Mouse (Mus musculus) heart, embryonic 16.5 days (tissue): Measurements from ENCODE around the gene Slc7a5. TPM values are rescaled to one million over a fixed set of nuclear protein-coding genes. Genes with fewer than 3 reads are reported as not detected.

Experiments
- ATAC-seq: fragments of 200-750 bp; cut with Nextera tagmentation; replicated peaks from 2 replicates; pipeline ENCODE4 v1.8.0; 2017; ENCODE audit warnings: moderate number of reproducible peaks; ENCODE audit not compliant: insufficient read depth, low FRiP score; ENCODE audit errors: extremely low read depth
- H3K27ac ChIP-seq: fragments of 300-500 bp; sonication (generic); 2 replicates; pipeline ENCODE4 v1.5.1; 2014; ENCODE audit warnings: mild to moderate bottlenecking, low read length, control low read depth, moderate library complexity
- H3K27me3 ChIP-seq: fragments of 300-500 bp; sonication (generic); 2 replicates; pipeline ENCODE4 v1.6.1; 2014; ENCODE audit warnings: low read length, mixed read lengths; ENCODE audit not compliant: control insufficient read depth, insufficient read depth
- H3K36me3 ChIP-seq: fragments of 300-500 bp; sonication (generic); 2 replicates; pipeline ENCODE4 v1.6.1; 2014; ENCODE audit not compliant: control insufficient read depth, insufficient read depth
- H3K4me1 ChIP-seq: fragments of 300-500 bp; sonication (generic); 2 replicates; pipeline ENCODE4 v1.6.1; 2014; ENCODE audit warnings: low read length, mixed read lengths; ENCODE audit not compliant: control insufficient read depth, insufficient read depth
- H3K4me2 ChIP-seq: fragments of 300-500 bp; sonication (generic); 2 replicates; pipeline ENCODE4 v1.6.1; 2014; ENCODE audit warnings: low read depth, mild to moderate bottlenecking, control low read depth, low read length
- H3K4me3 ChIP-seq: fragments of 300-500 bp; sonication (generic); 2 replicates; pipeline ENCODE4 v1.5.1; 2014; ENCODE audit warnings: mild to moderate bottlenecking, control low read depth, low read length
- H3K9ac ChIP-seq: fragments of 300-500 bp; sonication (generic); 2 replicates; pipeline ENCODE4 v1.6.1; 2014; ENCODE audit warnings: low read length, control low read depth
- H3K9me3 ChIP-seq: fragments of 300-500 bp; sonication (generic); replicated peaks from 2 replicates; pipeline ENCODE4 v1.6.1; 2016; ENCODE audit warnings: low read length; ENCODE audit not compliant: control insufficient read depth
- WGBS: fragments of 180-500 bp; shearing (Covaris S2); extraction: QIAGEN DNeasy Blood & Tissue Kit; methylation state at CpG from one replicate; pipeline ENCODE4 v1.1.7; 2014; 5-methylcytosine and 5-hydroxymethylcytosine counted together
- polyA plus RNA-seq: library from polyadenylated mRNA; unstranded; fragments of >200 nt; fragmentation: Nextera tagmentation; extraction: Ambion mirVana; gene quantifications from 2 replicates; pipeline ENCODE4 v1.2.1, GENCODE M21; 2015

Slc7a5 gene
- polyA plus RNA-seq, 1 experiment from 2014 or later, result 14.4 TPM

- Histone ChIP-seq H3K4me3 (no peak overlapping the region), H3K4me2 (no peak overlapping the region), H3K9me3 (no peaks in the 10 kb centered on the region), H3K9ac (no peak overlapping the region), H3K36me3 (no peaks in the 10 kb centered on the region), H3K4me1 (peaks cover 10% of the 10 kb centered on the region), H3K27ac (no peak overlapping the region), H3K27me3 (no peaks in the 10 kb centered on the region)
- 73% methylated on average over 6 of the region's 6 CpGs for whole genome bisulfite sequencing
- no peak for ATAC-seq
Observed at GRCm38 (mm10) chr8:121847987-121848386, 59.5 kb downstream of the Slc7a5 start.

GRCm38 (mm10) chr8:121847261-121847822, 60.2 kb downstream of the Slc7a5 start:
- Histone ChIP-seq H3K9ac (no peak overlapping the region), H3K27me3 (no peaks in the 10 kb centered on the region), H3K36me3 (no peaks in the 10 kb centered on the region), H3K9me3 (no peaks in the 10 kb centered on the region), H3K4me1 (peaks cover 7% of the 10 kb centered on the region), H3K4me3 (no peak overlapping the region), H3K4me2 (no peak overlapping the region), H3K27ac (no peak overlapping the region)
- ATAC-seq, result no peak
- WGBS, result 73% methylated on average over 10 of the region's 10 CpGs

- Histone ChIP-seq H3K4me2 (no peak overlapping the region), H3K27ac (no peak overlapping the region), H3K4me3 (no peak overlapping the region), H3K27me3 (no peaks in the 10 kb centered on the region), H3K9ac (no peak overlapping the region), H3K4me1 (peaks cover 5% of the 10 kb centered on the region; the same call in 1 of the 2 replicates), H3K36me3 (no peaks in the 10 kb centered on the region), H3K9me3 (no peaks in the 10 kb centered on the region)
- ATAC-seq, result no peak
Observed at GRCm38 (mm10) chr8:121846815-121847214, 60.7 kb downstream of the Slc7a5 start.

- no peak overlapping the region for H3K4me2 ChIP-seq
- no peak for ATAC-seq
- H3K36me3 ChIP-seq, result no peaks in the 10 kb centered on the region
- H3K4me1 ChIP-seq, result no peaks in the 10 kb centered on the region
- no peak overlapping the region for H3K4me3 ChIP-seq
- H3K9ac ChIP-seq, result no peak overlapping the region
- no peaks in the 10 kb centered on the region for H3K27me3 ChIP-seq
- 53% methylated on average over 6 of the region's 7 CpGs for whole genome bisulfite sequencing
- H3K9me3 ChIP-seq, result no peaks in the 10 kb centered on the region
- H3K27ac ChIP-seq, result no peak overlapping the region
Observed at GRCm38 (mm10) chr8:121844765-121845164, 62.7 kb downstream of the Slc7a5 start.

- Histone ChIP-seq H3K4me1 (no peaks in the 10 kb centered on the region), H3K9me3 (no peaks in the 10 kb centered on the region), H3K36me3 (no peaks in the 10 kb centered on the region), H3K27me3 (no peaks in the 10 kb centered on the region), H3K27ac (no peak overlapping the region), H3K9ac (no peak overlapping the region), H3K4me3 (no peak overlapping the region), H3K4me2 (no peak overlapping the region)
- 70% methylated on average over 3 of the region's 3 CpGs for WGBS
- no peak for ATAC-seq
Observed at GRCm38 (mm10) chr8:121843184-121843733, 64.2 kb downstream of the Slc7a5 start.

- WGBS, result 83% methylated on average over 8 of the region's 8 CpGs
- Histone ChIP-seq H3K9me3 (no peaks in the 10 kb centered on the region), H3K4me3 (no peak overlapping the region), H3K27ac (no peak overlapping the region), H3K4me2 (no peak overlapping the region), H3K9ac (no peak overlapping the region), H3K4me1 (no peaks in the 10 kb centered on the region), H3K27me3 (no peaks in the 10 kb centered on the region), H3K36me3 (no peaks in the 10 kb centered on the region)
- ATAC-seq, result no peak
Observed at GRCm38 (mm10) chr8:121842064-121842955, 65.2 kb downstream of the Slc7a5 start.

GRCm38 (mm10) chr8:121841242-121841641, 66.3 kb downstream of the Slc7a5 start:
- Histone ChIP-seq H3K36me3 (no peaks in the 10 kb centered on the region), H3K4me3 (no peak overlapping the region), H3K4me1 (no peaks in the 10 kb centered on the region), H3K9ac (no peak overlapping the region), H3K27me3 (no peaks in the 10 kb centered on the region), H3K4me2 (no peak overlapping the region), H3K9me3 (no peaks in the 10 kb centered on the region), H3K27ac (no peak overlapping the region)
- no peak for ATAC-seq
- WGBS, result 46% methylated on average over 8 of the region's 8 CpGs

GRCm38 (mm10) chr8:121832503-121832902, 75.0 kb downstream of the Slc7a5 start:
- H3K4me2 ChIP-seq, result no peak overlapping the region
- H3K4me3 ChIP-seq, result no peak overlapping the region
- H3K9ac ChIP-seq, result no peak overlapping the region
- ATAC-seq, result no peak
- H3K4me1 ChIP-seq, result peaks cover 10% of the 10 kb centered on the region
- no peak overlapping the region for H3K27ac ChIP-seq
- no peaks in the 10 kb centered on the region for H3K9me3 ChIP-seq
- no peaks in the 10 kb centered on the region for H3K36me3 ChIP-seq
- WGBS, result 13% methylated on average over 6 of the region's 6 CpGs
- no peaks in the 10 kb centered on the region for H3K27me3 ChIP-seq

GRCm38 (mm10) chr8:121832061-121832460, 75.4 kb downstream of the Slc7a5 start:
- 70% methylated on average over 2 of the region's 2 CpGs for WGBS
- Histone ChIP-seq H3K4me1 (peaks cover 10% of the 10 kb centered on the region), H3K36me3 (no peaks in the 10 kb centered on the region), H3K27me3 (no peaks in the 10 kb centered on the region), H3K9ac (no peak overlapping the region), H3K9me3 (no peaks in the 10 kb centered on the region), H3K4me3 (no peak overlapping the region), H3K27ac (no peak overlapping the region), H3K4me2 (no peak overlapping the region)
- ATAC-seq, result no peak
